Mouse (Mus musculus): ENCODE data around the gene Tent5d. TPM values are rescaled to one million over a fixed set of nuclear protein-coding genes. Genes with fewer than 3 reads are reported as not detected.

Gene Tent5d
- polyA plus RNA-seq (2012; ENCODE audit: low replicate concordance): not detected in 2 replicates

DNA sequence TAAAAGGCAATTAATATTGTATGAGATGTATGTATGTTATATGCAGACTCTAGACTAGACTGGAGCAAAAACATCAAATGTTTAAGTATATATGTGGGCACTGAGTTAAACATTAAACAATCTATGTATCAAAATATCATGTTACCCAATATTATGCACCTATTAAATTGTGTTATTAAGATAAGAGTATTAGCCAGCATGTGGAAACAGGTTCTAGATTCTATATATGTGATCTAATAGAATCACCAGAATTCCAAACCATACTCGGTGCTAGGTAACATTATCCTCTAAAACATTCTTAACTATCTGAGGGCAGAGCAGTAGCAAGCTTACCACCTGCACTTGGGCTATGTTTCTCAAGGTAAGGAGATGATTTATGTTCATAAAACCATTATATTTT is at the start of gene Tent5d:
TSS of gene Tent5d (plus strand) at position 301 of the 400 bp plus-strand sequence.

DNA sequence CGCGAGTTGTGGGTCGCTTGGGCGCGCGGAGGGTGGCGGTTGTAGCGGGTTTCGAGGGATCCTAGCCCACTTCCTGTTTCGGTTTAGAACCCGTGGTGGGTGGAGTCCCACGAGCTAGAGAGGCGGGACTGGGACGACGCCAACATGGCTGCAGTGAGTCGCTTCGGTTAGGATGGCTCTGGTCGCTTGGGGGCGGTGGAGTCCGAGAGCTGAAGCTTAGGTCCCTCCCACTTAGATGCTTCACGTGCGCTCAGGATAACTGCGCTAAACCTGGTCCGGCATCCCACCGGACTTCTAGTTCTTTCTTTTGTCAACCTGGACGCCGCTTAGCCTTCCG is 23.8 kb downstream of the Tent5d start, which contains the start of gene 2610002M06Rik:
TSS of gene 2610002M06Rik (minus strand) at position 117 of the 337 bp plus-strand sequence.

Other genes with a start within 250 kb of the Tent5d start
- gene Tbx22, start 124.6 kb upstream of the Tent5d start, polyA plus RNA-seq (2012; ENCODE audit: low replicate concordance): not detected in 2 replicates
- gene 2610002M06Rik, start 23.7 kb downstream of the Tent5d start, polyA plus RNA-seq (2012; ENCODE audit: low replicate concordance): 3.1 and 4.2 TPM in 2 replicates
- not detected in 2 replicates for gene Gm732, start 155.9 kb downstream of the Tent5d start, polyA plus RNA-seq (2012; ENCODE audit: low replicate concordance)